Mouse (Mus musculus): Measurements from ENCODE around the gene Galnt2. TPM values are rescaled to one million over a fixed set of nuclear protein-coding genes. Genes with fewer than 3 reads are reported as not detected.
A peak's percentile ranks its signal among the peaks of the same experiment; 100 is the strongest.

Gene Galnt2
- total and polyA plus RNA-seq, 2 experiments from 2014 or later: 30.3 to 35.4 TPM

DNA sequence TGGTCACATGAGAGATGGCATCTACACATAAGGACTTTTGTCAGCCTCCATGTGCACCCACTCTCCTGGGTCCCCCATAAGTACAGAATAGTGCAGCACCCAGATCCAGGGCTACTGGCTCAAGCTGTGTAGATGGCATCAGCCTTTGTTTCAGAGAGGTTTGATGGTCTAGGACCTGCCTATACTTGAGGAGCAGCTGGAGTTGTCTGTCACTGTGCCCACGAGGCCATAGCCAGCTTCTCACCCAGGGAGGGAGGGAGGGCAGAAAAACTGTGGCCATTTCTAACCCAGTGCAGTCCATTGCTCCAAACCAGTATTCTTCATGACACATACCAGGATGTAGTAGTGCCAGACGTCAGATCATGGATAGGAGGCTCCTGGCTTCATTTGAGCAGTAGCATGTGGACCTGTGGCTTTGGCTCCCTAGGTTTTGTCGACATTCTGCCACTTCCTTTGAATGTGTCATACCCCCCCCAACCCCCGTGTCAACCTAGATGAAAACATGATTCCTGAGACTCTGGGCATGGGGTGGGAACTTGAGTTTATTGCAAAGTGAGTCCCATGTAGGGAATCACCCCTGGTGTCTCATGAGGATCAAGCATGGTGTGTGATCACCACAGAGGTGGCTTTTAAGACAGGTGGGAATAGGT, 57.1 kb downstream of the Galnt2 start:
- 74% methylated on average over 4 of the region's 4 CpGs for WGBS
- DNase-seq (ENCODE audit: low spot score) (no peak), ATAC-seq (ENCODE audit: insufficient read depth, low read depth) (no peak)
- Histone ChIP-seq H3K4me3 (ENCODE audit: low read depth, low read length) (no peak overlapping the region), H3K36me3 (replicated peaks; ENCODE audit: control insufficient read depth, insufficient read depth, low read length) (no peaks in the 10 kb centered on the region), H3K9me3 (replicated peaks; ENCODE audit: control insufficient read depth, low read length) (no peaks in the 10 kb centered on the region), H3K4me1 (ENCODE audit: control insufficient read depth, insufficient read depth) (peaks cover 33% of the 10 kb centered on the region), H3K9ac (replicated peaks; ENCODE audit: low read depth, low read length) (no peak overlapping the region), H3K4me2 (ENCODE audit: low read depth, low read length) (no peak overlapping the region), H3K27me3 (ENCODE audit: control insufficient read depth, insufficient read depth, low read length) (no peaks in the 10 kb centered on the region), H3K27ac (ENCODE audit: low read depth) (no peak overlapping the region)
- no peak for TF ChIP-seq CTCF (IDR thresholded peaks at IDR 0.05; ENCODE audit: low read depth)
- no peak for TF ChIP-seq EP300 (IDR thresholded peaks at IDR 0.05; ENCODE audit: low read depth)

DNA sequence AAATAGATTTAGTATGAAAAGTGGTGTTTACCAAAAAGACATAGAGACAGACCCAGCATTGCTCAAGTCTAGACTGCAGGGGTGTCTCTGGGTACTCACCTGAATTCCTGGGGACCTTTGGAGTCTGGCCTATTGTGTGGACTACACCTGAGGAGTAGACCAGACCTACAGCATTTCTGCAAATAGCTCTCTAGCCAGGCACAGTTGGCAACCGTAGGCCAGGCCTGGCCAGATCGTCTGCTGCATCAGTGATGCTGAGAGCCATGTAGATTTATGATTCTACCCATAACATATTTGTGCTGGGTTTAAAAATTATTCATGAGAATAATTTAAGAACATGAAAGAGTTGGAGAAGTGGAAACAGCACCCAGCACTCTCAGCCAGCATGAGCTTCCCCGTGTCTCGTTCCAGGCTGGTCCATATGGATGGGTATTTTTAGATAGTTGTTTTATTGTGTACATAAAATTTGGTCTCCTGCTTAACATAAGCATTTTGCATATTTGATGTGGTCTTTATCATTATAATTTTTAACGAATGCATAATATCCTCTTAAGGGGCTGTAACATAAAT, 58.4 kb downstream of the Galnt2 start:
- no peak for ATAC-seq (ENCODE audit: insufficient read depth, low read depth)
- no peak for DNase-seq (ENCODE audit: low spot score)
- Histone ChIP-seq H3K36me3 (replicated peaks; ENCODE audit: control insufficient read depth, insufficient read depth, low read length) (no peaks in the 10 kb centered on the region), H3K4me1 (ENCODE audit: control insufficient read depth, insufficient read depth) (peaks cover 33% of the 10 kb centered on the region), H3K27ac (ENCODE audit: low read depth) (no peak overlapping the region), H3K9ac (replicated peaks; ENCODE audit: low read depth, low read length) (no peak overlapping the region), H3K9me3 (replicated peaks; ENCODE audit: control insufficient read depth, low read length) (no peaks in the 10 kb centered on the region), H3K4me3 (ENCODE audit: low read depth, low read length) (no peak overlapping the region), H3K27me3 (ENCODE audit: control insufficient read depth, insufficient read depth, low read length) (no peaks in the 10 kb centered on the region), H3K4me2 (ENCODE audit: low read depth, low read length) (no peak overlapping the region)
- TF ChIP-seq EP300 (IDR thresholded peaks at IDR 0.05; ENCODE audit: low read depth) (no peak), CTCF (IDR thresholded peaks at IDR 0.05; ENCODE audit: low read depth) (no peak)
- WGBS: 88% methylated on average over 5 of the region's 5 CpGs

GRCm38 (mm10) chr8:124290911-124291691, 59.9 kb downstream of the Galnt2 start:
- Histone ChIP-seq H3K27me3 (ENCODE audit: control insufficient read depth, insufficient read depth, low read length) (no peaks in the 10 kb centered on the region), H3K9me3 (replicated peaks; ENCODE audit: control insufficient read depth, low read length) (no peaks in the 10 kb centered on the region), H3K36me3 (replicated peaks; ENCODE audit: control insufficient read depth, insufficient read depth, low read length) (peaks cover 5% of the 10 kb centered on the region), H3K4me1 (ENCODE audit: control insufficient read depth, insufficient read depth) (peaks cover 28% of the 10 kb centered on the region), H3K4me3 (ENCODE audit: low read depth, low read length) (no peak overlapping the region), H3K9ac (replicated peaks; ENCODE audit: low read depth, low read length) (no peak overlapping the region), H3K4me2 (ENCODE audit: low read depth, low read length) (no peak overlapping the region), H3K27ac (ENCODE audit: low read depth) (peak overlapping the region; percentile 28; the same call in 1 of the 2 replicates)
- 75% methylated on average over 9 of the region's 9 CpGs for WGBS
- DNase-seq (ENCODE audit: low spot score): no peak
- TF ChIP-seq CTCF (IDR thresholded peaks at IDR 0.05; ENCODE audit: low read depth) (peak; percentile 46), EP300 (IDR thresholded peaks at IDR 0.05; ENCODE audit: low read depth) (no peak)
- ATAC-seq (ENCODE audit: insufficient read depth, low read depth): peak; percentile 39; the same call in 1 of the 2 replicates

DNA sequence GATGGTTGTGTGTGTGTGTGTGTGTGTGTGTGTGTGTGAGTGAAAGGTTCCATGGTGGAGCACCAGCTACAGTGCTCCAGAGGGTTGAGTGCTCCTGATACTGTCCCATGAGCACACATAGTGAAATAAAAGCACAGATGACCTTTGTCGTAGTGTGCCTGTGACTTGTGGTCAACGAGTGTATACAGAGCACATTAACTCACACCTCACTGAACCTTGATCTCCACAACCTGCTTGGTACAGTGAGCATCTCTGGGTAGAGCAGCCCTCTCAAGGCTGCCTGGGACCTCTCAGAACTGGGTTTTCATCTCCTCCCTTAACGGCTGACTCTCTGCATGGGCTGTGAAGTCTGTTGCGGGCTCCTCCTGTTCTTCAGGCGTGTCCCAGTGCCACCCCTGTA, 60.5 kb downstream of the Galnt2 start:
- H3K4me2 ChIP-seq (ENCODE audit: low read depth, low read length): no peak overlapping the region
- H3K4me3 ChIP-seq (ENCODE audit: low read depth, low read length): no peak overlapping the region
- ATAC-seq (ENCODE audit: insufficient read depth, low read depth) (no peak), DNase-seq (ENCODE audit: low spot score) (no peak)
- peaks cover 9% of the 10 kb centered on the region for H3K36me3 ChIP-seq (replicated peaks; ENCODE audit: control insufficient read depth, insufficient read depth, low read length)
- peaks cover 27% of the 10 kb centered on the region for H3K4me1 ChIP-seq (ENCODE audit: control insufficient read depth, insufficient read depth)
- 85% methylated on average over 5 of the region's 5 CpGs for WGBS
- H3K9ac ChIP-seq (replicated peaks; ENCODE audit: low read depth, low read length): no peak overlapping the region
- H3K27me3 ChIP-seq (ENCODE audit: control insufficient read depth, insufficient read depth, low read length): no peaks in the 10 kb centered on the region
- no peak overlapping the region for H3K27ac ChIP-seq (ENCODE audit: low read depth)
- TF ChIP-seq EP300 (IDR thresholded peaks at IDR 0.05; ENCODE audit: low read depth) (no peak), CTCF (IDR thresholded peaks at IDR 0.05; ENCODE audit: low read depth) (no peak)
- no peaks in the 10 kb centered on the region for H3K9me3 ChIP-seq (replicated peaks; ENCODE audit: control insufficient read depth, low read length)

GRCm38 (mm10) chr8:124292965-124293364, 61.8 kb downstream of the Galnt2 start:
- peaks cover 16% of the 10 kb centered on the region for H3K36me3 ChIP-seq (replicated peaks; ENCODE audit: control insufficient read depth, insufficient read depth, low read length)
- no peak overlapping the region for H3K9ac ChIP-seq (replicated peaks; ENCODE audit: low read depth, low read length)
- ATAC-seq (ENCODE audit: insufficient read depth, low read depth): no peak
- H3K27me3 ChIP-seq (ENCODE audit: control insufficient read depth, insufficient read depth, low read length): no peaks in the 10 kb centered on the region
- peaks cover 22% of the 10 kb centered on the region for H3K4me1 ChIP-seq (ENCODE audit: control insufficient read depth, insufficient read depth)
- no peak overlapping the region for H3K4me2 ChIP-seq (ENCODE audit: low read depth, low read length)
- no peaks in the 10 kb centered on the region for H3K9me3 ChIP-seq (replicated peaks; ENCODE audit: control insufficient read depth, low read length)
- 60% methylated on average over 9 of the region's 9 CpGs for WGBS
- no peak overlapping the region for H3K27ac ChIP-seq (ENCODE audit: low read depth)
- H3K4me3 ChIP-seq (ENCODE audit: low read depth, low read length): no peak overlapping the region
- DNase-seq (ENCODE audit: low spot score): no peak
- TF ChIP-seq CTCF (IDR thresholded peaks at IDR 0.05; ENCODE audit: low read depth) (no peak), EP300 (IDR thresholded peaks at IDR 0.05; ENCODE audit: low read depth) (no peak)

Data from heart, postnatal 0 days (tissue).